ENCODE assay signal across 7 mouse cellular contexts in the genomic region with DNA sequence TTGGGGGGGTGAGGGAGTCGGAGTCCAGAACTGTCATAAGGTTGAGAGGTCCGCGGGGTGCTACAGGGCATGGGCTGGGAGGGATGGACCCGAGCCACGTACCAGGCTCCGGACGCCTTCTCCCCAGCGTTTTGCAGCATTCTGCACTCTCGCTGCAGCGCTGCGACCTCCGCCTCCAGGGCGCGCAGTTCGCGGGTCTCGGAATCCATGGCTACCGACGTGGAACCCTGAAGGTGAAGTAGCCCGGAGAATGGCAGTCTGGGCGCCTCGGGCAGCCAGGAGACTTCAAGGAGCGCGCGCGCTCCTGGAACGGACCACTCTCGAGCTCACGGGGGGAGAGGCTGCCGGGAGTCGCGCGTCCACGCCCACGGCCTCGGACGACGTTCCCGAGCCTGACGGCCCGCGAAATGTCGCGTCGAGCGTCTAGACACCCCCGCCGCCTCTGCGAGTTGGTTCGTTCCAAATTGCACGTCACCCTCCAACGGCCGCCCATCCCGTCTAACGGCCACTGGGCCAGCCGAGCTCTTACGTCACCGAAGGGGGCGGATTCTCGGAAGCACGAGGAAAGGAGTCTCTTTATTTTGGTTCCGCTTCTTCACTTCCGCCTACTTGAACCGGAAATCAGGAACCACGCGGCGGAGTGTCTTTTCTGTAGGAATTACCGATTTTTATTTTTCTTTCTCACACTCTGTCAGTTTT. TPM values are rescaled to one million over a fixed set of nuclear protein-coding genes. Genes with fewer than 3 reads are reported as not detected.
DNase-seq lines count a peak whose midpoint lies in the region; ATAC-seq and TF ChIP-seq lines count a peak whose summit lies in the region.

A gene (minus strand): TSS at position 305 of the 699 bp plus-strand sequence.
A gene (plus strand): TSS at position 598 of the 699 bp plus-strand sequence.

- H3K4me2 ChIP-seq in intestine, postnatal 0 days (replicated peaks; ENCODE audit: low read depth), result peak within 1 kb of the TSS; percentile 95
- peak within 1 kb of the TSS; percentile 71 for H3K4me2 ChIP-seq in midbrain, embryonic 12.5 days (replicated peaks)

- peaks cover 18% of the 10 kb centered on the region for H3K4me1 ChIP-seq in embryonic facial prominence, embryonic 10.5 days
- no peaks in the 10 kb centered on the region for H3K4me1 ChIP-seq in intestine, postnatal 0 days (replicated peaks; ENCODE audit: control insufficient read depth, insufficient read depth, low read length)
- H3K4me1 ChIP-seq in midbrain, embryonic 12.5 days, result peaks cover 20% of the 10 kb centered on the region
- no peaks in the 10 kb centered on the region for H3K4me1 ChIP-seq in small intestine, adult 2 months (ENCODE audit: control insufficient read depth, insufficient read depth, insufficient read length, low read length)

- peak within 1 kb of the TSS; percentile 49 for H3K9ac ChIP-seq in intestine, postnatal 0 days (ENCODE audit: low read depth, low read length)
- peak within 1 kb of the TSS; percentile 66 for H3K9ac ChIP-seq in midbrain, embryonic 12.5 days (replicated peaks)

- no peaks in the 10 kb centered on the region for H3K27me3 ChIP-seq in embryonic facial prominence, embryonic 10.5 days (replicated peaks; ENCODE audit: low read depth, poor library complexity, severe bottlenecking)
- no peaks in the 10 kb centered on the region for H3K27me3 ChIP-seq in intestine, postnatal 0 days (replicated peaks; ENCODE audit: control insufficient read depth, insufficient read depth, low read length)
- no peaks in the 10 kb centered on the region for H3K27me3 ChIP-seq in midbrain, embryonic 12.5 days
- no peaks in the 10 kb centered on the region for H3K27me3 ChIP-seq in small intestine, adult 2 months (ENCODE audit: control insufficient read depth, insufficient read depth, low read length)

- TF ChIP-seq POLR2A in small intestine, adult 2 months (IDR thresholded peaks at IDR 0.05; ENCODE audit: low read depth, low read length), result no peak

- ATAC-seq in intestine, postnatal 0 days, result peak; percentile 99
- peak; percentile 99 for ATAC-seq in midbrain, embryonic 12.5 days (ENCODE audit: low FRiP score, low read depth)

- peak within 1 kb of the TSS; percentile 74 for H3K4me3 ChIP-seq in embryonic facial prominence, embryonic 10.5 days
- H3K4me3 ChIP-seq in intestine, postnatal 0 days (ENCODE audit: low read depth, low read length), result peak within 1 kb of the TSS; percentile 67
- peak within 1 kb of the TSS; percentile 76 for H3K4me3 ChIP-seq in midbrain, embryonic 12.5 days
- H3K4me3 ChIP-seq in small intestine, adult 2 months (ENCODE audit: low read depth, low read length), result peak within 1 kb of the TSS; percentile 89

- intact Hi-C loops in left cerebral cortex, postnatal 4 days (cut with DNase I), result no loop called here

- peak; percentile 99 for DNase-seq in adrenal gland, postnatal 10 days
- DNase-seq in embryonic facial prominence, embryonic 10.5 days (ENCODE audit: low spot score), result peak; percentile 99
- peak; percentile 79 for DNase-seq in gonadal fat pad, adult 2 months (ENCODE audit: low read depth)
- DNase-seq in left cerebral cortex, postnatal 4 days, result peak; percentile 100

- peak within 1 kb of the TSS; percentile 78 for H3K27ac ChIP-seq in embryonic facial prominence, embryonic 10.5 days (replicated peaks)
- peak within 1 kb of the TSS; percentile 41; the same call in 1 of the 2 replicates for H3K27ac ChIP-seq in intestine, postnatal 0 days (ENCODE audit: low read depth, low read length)
- no peak within 1 kb of the TSS for H3K27ac ChIP-seq in midbrain, embryonic 12.5 days (replicated peaks)
- 0 out of 2 replicates have a peak within 1 kb of the TSS, but pooled peaks have one; percentile 10 for H3K27ac ChIP-seq in small intestine, adult 2 months (ENCODE audit: insufficient read depth, low read depth, low read length)

- peak; percentile 46 for TF ChIP-seq CTCF in intestine, postnatal 0 days (IDR thresholded peaks at IDR 0.05; ENCODE audit: low read depth)
- no peak for TF ChIP-seq CTCF in small intestine, adult 2 months (IDR thresholded peaks at IDR 0.05; ENCODE audit: extremely low read depth, insufficient read length, insufficient replicate concordance, low read depth, low read length)

- H3K9me3 ChIP-seq in embryonic facial prominence, embryonic 10.5 days, result no peaks in the 10 kb centered on the region
- H3K9me3 ChIP-seq in intestine, postnatal 0 days (ENCODE audit: control insufficient read depth), result no peaks in the 10 kb centered on the region
- no peaks in the 10 kb centered on the region for H3K9me3 ChIP-seq in midbrain, embryonic 12.5 days

- H3K36me3 ChIP-seq in embryonic facial prominence, embryonic 10.5 days (replicated peaks), result peaks cover 24% of the 10 kb centered on the region
- peaks cover 8% of the 10 kb centered on the region for H3K36me3 ChIP-seq in intestine, postnatal 0 days (ENCODE audit: control insufficient read depth, insufficient read depth)
- peaks cover 8% of the 10 kb centered on the region; the same call in 1 of the 2 replicates for H3K36me3 ChIP-seq in midbrain, embryonic 12.5 days
- peaks cover 3% of the 10 kb centered on the region for H3K36me3 ChIP-seq in small intestine, adult 2 months (ENCODE audit: control insufficient read depth, insufficient read depth, low read length)

- under 1% methylated on average over 68 of the region's 68 CpGs for WGBS in embryonic facial prominence, embryonic 10.5 days
- WGBS in intestine, postnatal 0 days, result under 1% methylated on average over 68 of the region's 68 CpGs
- under 1% methylated on average over 67 of the region's 68 CpGs for WGBS in midbrain, embryonic 12.5 days
- under 1% methylated on average over 68 of the region's 68 CpGs for WGBS in small intestine, adult 2 months

RNA-seq across cellular contexts. Expression of the first gene that starts in this region (rescaled TPM):
- total RNA-seq in adrenal gland, postnatal 10 days (2021), result 1 to 10 TPM; 5.1 to 5.8 TPM
- 34.4 and 35.2 TPM in 2 replicates for polyA plus RNA-seq in embryonic facial prominence, embryonic 10.5 days (2016; fragmentation: Nextera tagmentation; extraction: Ambion mirVana)
- polyA plus RNA-seq in gonadal fat pad, adult 2 months (2012; rRNA removed), result 0.24 and 0.34 TPM in 2 replicates
- polyA plus RNA-seq in intestine, postnatal 0 days (2015; fragmentation: Nextera tagmentation; extraction: Ambion mirVana), result 10.4 and 12.1 TPM in 2 replicates
- 1 to 10 TPM; 2.5 to 3.0 TPM for total RNA-seq in left cerebral cortex, postnatal 4 days (2021)
- 25.2 and 26.5 TPM in 2 replicates for polyA plus RNA-seq in midbrain, embryonic 12.5 days (2016; fragmentation: Nextera tagmentation; extraction: Ambion mirVana)
- 0.27 and 0.29 TPM in 2 replicates for polyA plus RNA-seq in small intestine, adult 2 months (2012; rRNA removed)

RNA-seq across cellular contexts. Expression of the second gene that starts in this region (rescaled TPM):
- 10 to 100 TPM; 18.7 to 19.1 TPM for total RNA-seq in adrenal gland, postnatal 10 days (2021)
- 21.7 and 24.2 TPM in 2 replicates for polyA plus RNA-seq in embryonic facial prominence, embryonic 10.5 days (2016; fragmentation: Nextera tagmentation; extraction: Ambion mirVana)
- polyA plus RNA-seq in gonadal fat pad, adult 2 months (2012; rRNA removed), result 2.1 and 2.5 TPM in 2 replicates
- 9.7 and 12.7 TPM in 2 replicates for polyA plus RNA-seq in intestine, postnatal 0 days (2015; fragmentation: Nextera tagmentation; extraction: Ambion mirVana)
- 10 to 100 TPM; 29.2 to 29.3 TPM for total RNA-seq in left cerebral cortex, postnatal 4 days (2021)
- polyA plus RNA-seq in midbrain, embryonic 12.5 days (2016; fragmentation: Nextera tagmentation; extraction: Ambion mirVana), result 24.7 and 26.9 TPM in 2 replicates
- polyA plus RNA-seq in small intestine, adult 2 months (2012; rRNA removed), result 0.06 and 0.09 TPM in 2 replicates
